Mouse (Mus musculus) mesoderm, embryonic 11.5 days (tissue): ENCODE measurements around the gene Olfr1388.
"Not testable (repeated sequence)": the region's sequence is repeated elsewhere in the genome, so short reads cannot be mapped to it uniquely, and the experiment has no call there.

Experiments
- DNase-seq: peaks from one replicate; pipeline ENCODE4 v3.0.0-alpha.2; 2012; ENCODE audit warnings: low read depth, low spot score

Olfr1388 gene

DNA sequence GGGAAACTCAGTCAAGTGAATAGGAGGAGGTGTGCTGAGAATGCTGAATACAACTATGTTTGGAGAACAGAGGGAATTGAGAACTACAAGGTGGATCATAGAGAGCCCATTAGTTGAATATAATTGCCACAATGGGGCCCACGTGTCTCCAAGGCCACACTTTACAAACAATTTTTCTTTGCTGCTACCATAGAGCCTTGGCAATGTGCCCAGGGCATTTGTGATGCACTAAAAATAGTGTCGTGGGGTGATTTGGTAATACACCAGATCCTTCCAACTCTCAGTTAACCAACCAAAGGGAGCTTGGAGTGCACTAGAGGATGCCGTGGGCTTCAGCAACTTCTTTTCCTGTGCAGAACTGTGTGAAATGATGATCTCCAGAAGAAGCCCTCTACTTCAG lies at the start of gene Olfr1388:
TSS of gene Olfr1388 (plus strand) at position 214 of the 400 bp plus-strand sequence.
- DNase-seq = no peak

DNA sequence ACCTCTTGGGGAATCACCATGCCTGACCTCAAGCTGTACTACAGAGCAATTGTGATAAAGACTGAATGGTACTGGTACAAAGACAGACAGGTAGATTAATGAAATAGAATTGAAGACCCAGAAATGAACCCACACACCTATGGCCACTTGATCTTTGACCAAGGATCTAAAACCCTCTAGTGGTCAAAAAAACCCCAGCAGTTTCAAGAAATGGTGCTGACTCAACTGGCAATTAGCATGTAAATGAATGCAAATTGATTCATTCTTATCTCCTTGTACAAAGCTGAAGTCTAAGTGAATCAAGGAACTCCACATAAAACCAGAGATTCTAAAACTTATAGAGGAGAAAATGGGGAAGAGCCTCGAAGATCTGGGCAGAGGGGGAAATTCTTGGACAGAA lies 43.7 kb upstream of the Olfr1388 start:
- not testable (repeated sequence) for DNase-seq

DNA sequence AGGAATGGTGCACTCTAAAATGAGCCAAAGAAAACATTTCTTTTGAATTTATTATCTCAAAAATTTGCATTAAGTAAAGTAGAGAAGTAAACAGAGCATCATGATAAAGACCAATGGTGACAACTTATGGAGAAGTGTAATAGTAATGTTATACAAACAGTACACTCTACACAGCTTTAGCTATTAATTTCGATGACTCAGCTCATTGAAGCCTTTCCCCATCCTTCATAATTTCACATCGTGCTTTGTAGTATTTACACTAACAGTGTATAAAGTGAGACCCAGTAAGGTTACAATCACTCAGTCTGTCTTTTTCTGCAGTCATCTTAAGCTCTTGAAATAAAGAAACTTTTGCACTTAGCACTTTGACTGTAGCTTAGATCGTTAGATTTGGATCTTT lies 29.6 kb upstream of the Olfr1388 start:
- no peak for DNase-seq

DNA sequence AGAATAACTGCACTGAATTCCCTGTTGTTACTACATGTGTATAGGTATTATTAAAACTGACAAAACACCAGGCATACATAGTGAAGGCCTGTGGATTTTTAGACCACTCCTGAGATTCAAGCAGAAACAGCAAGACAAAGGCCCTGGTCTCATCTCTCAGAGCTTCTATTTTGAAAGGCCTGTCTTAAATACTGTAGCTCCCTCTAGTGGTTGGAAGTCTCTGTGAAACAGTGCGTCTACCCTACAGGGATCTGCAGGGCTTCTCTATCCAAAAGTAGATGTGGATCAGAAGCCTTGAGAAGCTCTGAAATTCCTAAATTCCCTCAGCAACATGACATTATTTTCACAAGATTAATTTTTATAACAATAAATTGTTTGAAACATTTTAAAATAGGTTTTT lies 25.9 kb upstream of the Olfr1388 start:
- DNase-seq = peak; percentile 20

DNA sequence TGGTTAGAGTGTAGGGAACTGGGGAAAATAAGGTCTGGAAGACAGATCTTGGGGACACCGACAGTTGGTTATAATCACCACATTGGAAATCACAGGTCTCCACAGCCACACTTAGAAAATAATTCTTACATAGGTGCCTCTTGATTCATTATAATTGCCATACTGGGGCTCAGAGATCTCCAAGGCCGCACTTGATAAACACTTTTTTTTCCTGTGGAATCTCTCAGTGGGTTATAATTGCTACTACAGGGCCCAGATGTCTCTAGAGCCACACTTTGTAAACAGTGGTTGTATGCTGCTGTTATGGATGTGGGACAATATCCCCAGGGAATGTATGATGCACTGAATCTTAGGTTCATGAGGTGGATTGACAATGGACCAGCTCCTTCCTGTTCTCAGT lies 13.7 kb upstream of the Olfr1388 start, which contains the start of gene Olfr1389:
TSS of gene Olfr1389 (plus strand) at position 301 of the 400 bp plus-strand sequence.
- no peak for DNase-seq

DNA sequence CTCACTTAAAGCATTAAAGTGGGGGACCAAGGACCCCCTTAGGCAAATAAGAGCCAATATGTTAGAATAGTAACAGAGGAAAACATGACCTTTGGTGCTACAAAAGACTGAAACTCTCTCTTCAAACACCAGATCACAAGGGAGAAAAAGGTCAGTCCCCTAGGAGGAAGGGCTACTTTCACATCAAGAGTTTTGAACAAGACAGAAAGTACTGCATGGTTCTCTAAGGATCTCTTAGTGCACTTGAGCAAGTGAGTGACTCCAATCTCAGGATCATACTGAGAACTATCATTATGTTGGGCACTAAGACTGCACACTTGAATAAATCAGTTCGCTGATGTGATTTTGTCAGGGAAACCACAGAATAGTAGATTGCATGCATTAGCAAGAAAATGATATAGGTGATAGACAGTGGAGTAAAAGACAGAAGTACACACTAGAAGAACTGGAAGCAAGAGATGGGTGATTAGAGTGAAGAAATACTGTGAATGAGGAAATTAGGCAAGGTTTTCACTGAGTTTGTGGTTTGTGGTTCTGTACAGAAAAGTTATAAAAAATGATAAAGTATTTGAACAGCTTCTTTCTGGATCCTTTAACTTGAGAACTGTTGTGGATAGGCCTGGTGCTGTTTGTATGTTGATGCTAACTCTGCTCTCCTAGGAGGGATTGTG lies 11.0 kb upstream of the Olfr1388 start:
- no peak for DNase-seq

DNA sequence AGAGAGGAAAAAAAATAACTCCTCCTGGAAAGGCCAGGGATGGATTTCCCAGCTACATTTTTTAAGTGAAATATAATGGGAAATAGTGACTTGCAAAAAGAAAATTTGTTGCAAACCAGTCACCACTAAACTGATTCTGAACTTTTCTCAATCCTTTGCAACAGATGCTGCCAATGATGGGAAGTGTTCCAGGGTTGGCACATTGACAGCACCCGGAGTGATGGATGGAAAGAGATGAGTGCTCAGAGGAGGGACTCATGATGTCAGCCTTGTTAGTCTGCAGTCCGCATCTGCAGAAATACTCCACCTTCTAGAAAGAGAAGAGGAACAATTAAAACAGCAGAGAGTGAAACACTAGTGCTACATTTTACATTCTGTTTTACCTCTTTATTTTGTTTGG lies 6.8 kb upstream of the Olfr1388 start:
- DNase-seq = no peak

DNA sequence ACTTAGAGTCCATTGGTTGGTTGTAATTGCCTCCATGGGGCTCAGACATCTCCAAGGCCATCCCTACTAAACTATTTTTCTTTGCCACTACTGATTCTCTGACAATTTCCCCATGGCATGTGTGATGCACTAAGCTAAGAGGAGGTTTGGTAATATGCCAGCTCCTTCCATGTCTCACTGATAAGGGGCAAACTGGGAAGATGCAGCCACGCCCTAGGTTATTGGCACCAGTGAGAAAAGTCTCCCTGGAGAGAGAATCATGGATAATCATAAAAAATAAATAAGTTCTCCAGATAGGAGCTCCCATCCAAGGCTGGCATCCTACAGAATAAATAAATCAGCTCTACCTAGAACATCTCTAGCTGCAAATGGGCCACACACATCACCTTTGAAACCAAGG lies 18.6 kb downstream of the Olfr1388 start, which contains the start of gene Olfr1387:
TSS of gene Olfr1387 (plus strand) at position 301 of the 400 bp plus-strand sequence.
- DNase-seq = no peak

DNA sequence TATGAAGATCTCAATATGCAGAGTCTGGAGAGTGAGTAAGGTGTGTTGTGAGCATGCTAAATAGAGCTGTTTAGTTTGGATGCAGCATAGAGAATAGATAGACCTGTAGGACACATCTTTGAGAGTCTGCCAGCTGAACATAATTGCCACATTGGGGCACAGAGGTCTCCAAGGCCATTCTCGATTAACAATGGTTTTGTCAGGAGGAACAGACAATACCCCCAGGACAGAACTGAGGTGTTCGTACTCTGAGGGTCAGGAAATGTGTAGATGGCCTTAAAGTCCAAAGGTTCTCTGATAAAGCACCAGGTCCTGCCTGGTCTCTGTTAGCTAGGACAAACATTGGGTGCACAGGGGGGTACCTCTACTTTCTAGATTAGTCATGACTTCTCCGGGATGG lies 28.3 kb downstream of the Olfr1388 start, which contains the start of gene Olfr1386:
TSS of gene Olfr1386 (plus strand) at position 301 of the 400 bp plus-strand sequence.
- not testable (repeated sequence) for DNase-seq

DNA sequence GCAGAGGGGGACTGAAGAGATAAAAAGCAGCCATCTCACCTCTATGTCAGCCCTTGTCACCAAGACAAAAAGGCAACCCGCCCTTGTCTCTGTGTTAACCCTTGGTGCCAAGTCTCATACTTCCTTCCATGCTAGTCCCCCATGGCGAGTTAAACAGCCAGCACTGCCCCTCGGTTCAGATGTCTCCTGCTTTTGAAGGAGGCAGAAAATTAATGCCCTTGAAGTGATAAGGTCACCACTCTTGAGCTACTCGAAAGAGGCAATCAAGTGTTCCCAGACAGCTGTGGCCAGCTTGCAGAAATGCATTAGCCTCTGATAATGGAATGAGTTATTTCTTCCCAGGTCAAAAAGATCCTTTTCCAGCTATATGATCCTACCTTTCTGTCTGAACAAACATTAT lies 49.5 kb downstream of the Olfr1388 start:
- DNase-seq = peak; percentile 21

DNA sequence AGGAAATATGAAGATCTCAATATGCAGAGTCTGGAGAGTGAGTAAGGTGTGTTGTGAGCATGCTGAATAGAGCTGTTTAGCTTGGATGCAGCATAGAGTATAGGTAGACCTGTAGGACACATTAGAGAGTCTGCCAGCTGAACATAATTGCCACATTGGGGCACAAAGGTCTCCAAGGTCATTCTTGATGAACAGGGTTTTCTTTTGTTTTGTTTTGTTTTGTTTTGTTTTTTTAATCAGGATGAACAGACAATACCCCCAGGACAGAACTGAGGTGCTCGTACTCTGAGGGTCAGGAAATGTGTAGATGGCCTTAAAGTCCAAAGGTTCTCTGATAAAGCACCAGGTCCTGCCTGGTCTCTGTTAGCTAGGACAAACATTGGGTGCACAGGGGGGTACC lies 52.3 kb downstream of the Olfr1388 start, which contains the start of gene Olfr1385:
TSS of gene Olfr1385 (plus strand) at position 301 of the 400 bp plus-strand sequence.
- DNase-seq = not testable (repeated sequence)
